Mouse (Mus musculus) neural tube, embryonic 10.5 days (tissue): ENCODE results near the gene Trp53bp1.
A peak's percentile ranks its signal among the peaks of the same experiment; 100 is the strongest.

Experiments
- DNase-seq: peaks from one replicate; pipeline ENCODE4 v3.0.0-alpha.2; 2017; ENCODE audit warnings: low spot score; ENCODE audit errors: extremely low spot score

Gene Trp53bp1

DNA sequence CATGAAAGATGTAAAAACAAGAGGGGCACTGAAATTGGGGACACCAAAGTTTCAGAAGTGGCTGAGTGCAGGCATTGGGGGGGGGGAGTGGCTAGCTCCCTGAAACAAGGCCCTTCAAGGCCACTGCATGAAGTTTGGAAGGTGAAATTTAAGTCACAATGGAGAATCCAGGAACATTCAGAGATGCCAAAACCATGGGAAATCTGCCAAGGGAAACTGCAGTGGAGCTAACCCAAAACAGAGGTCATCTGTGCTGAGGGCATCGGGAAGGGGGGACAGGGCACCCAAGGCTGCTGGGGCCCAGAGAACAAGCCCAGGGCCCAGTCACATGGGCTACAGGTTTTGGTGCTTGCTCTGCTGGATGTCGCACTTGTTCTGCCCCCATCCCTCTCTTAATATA is 21.4 kb downstream of the Trp53bp1 start:
- no peak for DNase-seq

DNA sequence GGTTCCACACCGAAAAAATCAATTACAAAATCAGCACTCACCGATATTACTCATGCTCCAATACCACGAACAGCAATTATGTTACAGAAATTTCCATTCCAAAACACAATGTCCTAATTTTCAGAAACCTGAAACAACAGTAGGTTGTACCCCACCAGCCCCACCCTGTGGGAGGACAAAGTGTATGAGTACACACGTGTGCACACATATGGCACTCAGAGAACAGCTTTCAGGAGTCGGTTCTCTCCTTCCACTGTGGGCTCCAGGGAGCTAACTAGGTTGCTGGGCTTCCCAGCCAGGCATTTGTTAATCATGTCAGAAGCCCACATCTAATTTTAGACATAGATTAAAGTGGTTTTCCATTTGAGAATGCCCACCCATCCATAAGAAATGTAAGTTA is 27.1 kb downstream of the Trp53bp1 start:
- no peak for DNase-seq

DNA sequence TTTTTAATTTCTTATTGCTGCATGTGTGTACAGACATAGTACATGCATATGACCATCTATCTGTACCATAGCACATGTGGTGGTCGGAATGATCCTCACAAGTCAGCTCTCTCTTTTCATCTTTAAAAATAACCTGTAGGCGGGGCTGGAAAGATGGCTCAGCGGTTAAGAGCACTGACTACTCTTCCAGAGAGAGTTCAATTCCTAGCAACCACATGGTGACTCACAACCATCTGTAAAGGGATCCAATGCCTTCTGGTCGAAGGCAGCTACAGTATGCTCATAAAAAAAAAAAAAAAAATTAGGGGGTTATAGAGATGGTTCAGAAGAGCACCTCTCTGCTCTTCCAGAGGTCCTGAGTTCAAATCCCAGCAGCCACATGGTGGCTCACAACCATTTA is 31.8 kb downstream of the Trp53bp1 start:
- DNase-seq = no peak

DNA sequence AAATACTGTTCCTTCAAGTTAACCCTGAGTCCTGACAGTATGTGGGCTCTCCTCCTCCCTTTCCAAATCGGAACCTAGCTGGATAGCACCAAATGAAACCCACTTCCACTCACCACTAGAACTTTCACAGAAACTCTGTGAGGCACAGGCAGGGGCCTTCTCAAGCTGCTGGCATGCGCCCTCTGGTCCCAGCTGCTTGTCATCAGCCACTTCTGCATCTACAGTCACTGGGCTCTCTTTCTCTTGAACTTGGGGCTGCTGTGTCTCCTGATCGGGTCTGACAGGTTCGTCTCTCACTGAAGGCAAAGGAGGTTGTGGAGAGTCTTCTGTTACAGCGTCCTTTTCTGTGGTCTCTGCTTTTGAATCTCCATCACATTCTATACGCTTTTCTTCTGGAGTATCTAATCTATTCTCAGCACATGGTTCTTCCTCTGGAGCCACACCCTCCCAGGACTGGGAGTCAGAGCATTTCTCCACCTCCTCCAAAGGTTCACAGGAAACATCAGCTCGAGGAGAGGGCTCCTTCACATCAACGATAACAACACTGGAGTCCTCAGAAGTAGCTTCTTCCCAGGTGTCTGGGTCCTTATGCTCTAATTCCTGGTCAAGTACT is 35.6 kb downstream of the Trp53bp1 start:
- DNase-seq = no peak

DNA sequence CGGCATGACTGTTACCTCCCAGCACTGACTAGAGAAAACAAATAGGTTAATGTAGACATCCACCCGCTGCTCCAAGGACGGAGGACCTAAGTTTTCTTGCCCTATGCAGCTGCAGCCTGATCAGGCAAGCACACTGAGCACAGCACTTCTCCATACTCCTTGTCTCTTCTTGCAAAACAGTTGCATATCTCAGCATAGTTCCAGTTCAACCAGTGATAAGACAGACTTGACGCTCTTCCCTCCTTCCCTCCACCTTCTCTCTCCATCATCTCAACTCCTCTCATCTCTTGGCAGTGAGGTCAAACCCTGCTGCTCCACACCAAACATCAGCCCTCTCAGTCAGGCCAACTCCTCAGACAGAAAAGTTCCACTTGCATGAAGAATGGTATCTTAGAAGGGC is 43.1 kb downstream of the Trp53bp1 start:
- no peak for DNase-seq

DNA sequence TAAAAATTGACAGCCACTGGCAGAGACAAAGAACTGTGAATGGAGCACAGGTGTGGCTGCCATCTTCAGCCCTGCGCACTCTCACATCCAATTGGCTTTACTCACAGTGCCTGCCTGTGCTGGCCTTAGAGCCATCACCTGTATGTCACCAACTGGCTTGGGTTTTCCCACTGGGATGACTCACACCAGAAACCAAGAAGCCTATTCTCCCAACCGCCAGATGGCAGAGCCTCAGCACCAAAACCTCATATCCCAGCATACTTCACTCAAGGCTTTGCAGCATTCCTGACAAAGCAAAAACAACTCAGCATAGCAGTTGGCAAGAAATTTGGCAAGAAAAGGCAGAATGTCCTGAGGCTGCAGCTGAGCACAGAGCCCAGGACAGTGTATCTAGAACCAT is 48.2 kb downstream of the Trp53bp1 start:
- DNase-seq = no peak

DNA sequence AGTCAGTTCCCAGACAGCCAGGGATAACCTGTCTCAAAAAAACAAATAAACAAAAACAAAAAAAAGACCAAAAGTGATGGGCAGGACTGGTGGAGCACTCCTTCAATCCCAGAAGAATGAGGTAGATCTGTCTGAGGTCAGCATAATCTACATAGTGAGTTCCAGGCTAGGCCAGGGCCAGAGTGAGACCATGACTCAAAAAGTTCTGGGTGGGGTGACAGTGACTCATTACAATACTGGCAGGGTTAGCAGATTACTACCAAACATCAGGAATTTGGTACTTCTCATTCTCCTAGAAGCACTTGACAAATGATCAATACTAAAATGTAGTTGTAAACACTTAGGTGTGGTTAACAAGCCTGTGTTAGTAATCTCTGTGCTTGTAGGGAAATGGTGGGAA is 51.2 kb downstream of the Trp53bp1 start:
- no peak for DNase-seq

DNA sequence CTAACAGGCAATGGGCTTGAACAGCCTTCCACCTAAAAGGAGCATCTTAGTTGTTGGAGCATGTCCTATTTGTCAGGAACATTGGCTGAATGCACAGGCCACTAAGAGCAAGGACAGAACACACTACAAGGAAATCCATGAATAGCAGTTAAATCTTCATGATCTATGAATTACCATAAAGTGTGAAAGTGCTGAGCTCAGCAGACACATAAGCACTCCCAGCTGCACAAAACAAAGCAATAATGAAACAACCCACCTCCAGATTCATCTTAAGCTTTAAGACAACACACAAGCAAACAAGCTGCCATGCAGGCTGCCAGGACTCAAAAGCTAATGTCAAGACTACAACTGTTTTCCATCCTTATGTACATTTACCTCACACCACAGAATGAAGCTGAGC is 52.0 kb downstream of the Trp53bp1 start:
- no peak for DNase-seq

DNA sequence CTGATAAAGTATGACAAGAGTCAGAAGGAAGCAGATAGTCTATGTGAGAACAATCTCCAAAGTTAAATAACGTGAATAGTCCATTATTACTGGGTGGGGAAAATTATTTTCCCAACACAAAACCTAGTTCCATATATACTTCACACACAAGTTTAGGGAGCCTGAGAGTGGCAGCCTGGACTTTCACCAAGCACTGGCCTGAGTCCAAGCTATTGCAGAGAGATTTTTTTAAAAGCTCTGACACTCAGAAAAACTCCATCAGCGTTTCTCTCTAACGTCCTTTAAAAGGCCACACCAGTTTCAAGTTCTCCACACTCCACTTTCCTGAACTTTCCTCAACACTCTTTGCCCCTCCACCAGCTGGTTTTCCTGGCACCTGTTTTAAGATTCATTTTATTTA is 56.7 kb downstream of the Trp53bp1 start:
- DNase-seq = no peak

DNA sequence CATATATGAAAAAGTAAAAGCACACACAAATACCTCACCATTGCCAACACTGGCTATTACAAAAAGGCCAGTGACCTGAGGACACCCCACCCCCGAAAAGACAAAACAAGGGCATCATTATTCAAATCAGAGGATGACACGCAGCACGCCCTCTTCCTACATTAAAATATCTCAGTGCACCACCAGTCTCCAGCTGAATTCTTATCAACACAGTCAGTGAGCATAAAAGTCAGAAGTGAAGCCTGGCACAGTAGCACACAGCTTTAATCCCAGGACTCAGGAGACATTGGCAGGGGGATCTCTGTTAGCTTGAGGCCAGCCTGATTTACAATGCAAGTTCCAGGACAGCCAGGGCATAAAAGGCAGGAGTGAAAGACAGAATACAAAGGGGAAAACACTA is 64.7 kb downstream of the Trp53bp1 start:
- no peak for DNase-seq

DNA sequence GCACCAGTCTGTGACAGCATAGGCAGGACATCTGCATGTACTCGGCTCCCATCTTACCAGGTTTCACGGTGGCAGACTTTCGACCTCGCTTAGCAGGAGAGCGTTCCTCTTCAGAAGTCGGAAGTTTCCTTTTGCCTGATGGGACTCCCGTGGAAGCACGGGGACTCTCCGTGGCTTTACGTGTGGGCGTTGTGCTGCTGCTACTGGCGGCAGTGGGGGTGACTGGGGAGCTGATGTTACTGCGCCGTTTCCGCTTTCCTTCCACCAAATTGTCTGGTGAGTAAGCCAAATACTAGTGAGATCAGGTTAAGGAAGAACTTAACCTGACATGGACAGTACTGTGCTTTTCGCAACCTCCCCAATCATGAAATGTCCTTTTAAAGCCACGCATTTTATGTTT is 66.9 kb downstream of the Trp53bp1 start:
- no peak for DNase-seq

DNA sequence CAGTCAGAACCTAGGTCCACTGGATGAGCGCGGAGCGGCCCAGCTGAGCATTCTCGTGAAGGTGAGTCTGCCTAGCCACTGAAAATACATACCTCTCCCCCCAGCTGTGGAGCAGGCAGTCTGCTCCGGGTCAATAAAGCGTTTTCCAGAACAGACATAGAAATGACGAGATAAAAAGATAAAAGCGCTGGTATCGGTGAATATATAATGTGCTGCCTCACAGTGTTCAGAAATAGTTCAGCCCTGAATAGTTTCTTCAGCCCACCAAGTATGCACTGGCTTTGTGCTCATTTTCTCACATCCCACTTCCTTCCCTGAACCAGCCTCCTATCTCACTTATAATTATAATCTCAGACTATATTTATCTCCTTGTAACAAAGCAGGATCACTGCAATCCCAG is 75.7 kb downstream of the Trp53bp1 start:
- DNase-seq = no peak

DNA sequence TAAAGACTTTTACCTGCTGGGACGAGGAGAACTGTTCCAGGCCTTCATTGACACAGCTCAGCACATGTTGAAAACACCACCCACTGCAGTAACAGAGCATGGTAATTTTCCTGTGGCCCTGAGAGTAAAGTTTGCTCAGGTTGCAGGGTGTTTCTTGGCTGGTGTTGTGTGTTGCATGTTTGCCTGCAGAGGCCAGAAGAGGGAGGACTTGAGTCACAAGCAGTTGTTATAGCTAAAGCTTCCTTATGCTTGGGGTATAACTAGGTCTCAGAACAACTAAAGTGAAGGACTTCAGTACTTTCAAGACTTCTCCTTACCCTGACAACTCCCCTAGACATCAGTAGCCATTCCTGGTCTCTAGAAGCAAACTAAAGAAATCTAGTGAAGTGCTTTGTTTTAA is 82.7 kb downstream of the Trp53bp1 start:
- no peak for DNase-seq

DNA sequence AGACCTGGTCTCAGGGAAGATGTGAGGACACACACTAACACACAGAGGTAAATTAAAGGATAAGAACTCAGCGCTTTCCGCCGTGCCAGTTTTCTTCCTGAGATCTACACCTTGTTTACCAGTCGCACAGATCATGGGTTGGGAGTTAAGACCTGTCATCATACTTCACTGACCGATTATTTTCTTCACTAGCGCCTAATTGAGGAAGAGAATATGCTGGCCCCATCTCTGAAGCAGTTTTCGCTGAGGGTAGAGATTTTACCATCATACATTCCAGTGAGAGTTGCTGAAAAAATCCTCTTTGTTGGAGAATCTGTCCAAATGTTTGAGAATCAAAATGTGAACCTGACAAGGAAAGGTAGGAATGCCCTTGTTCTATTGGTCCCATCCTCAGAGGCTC is 87.1 kb downstream of the Trp53bp1 start:
- no peak for DNase-seq

DNA sequence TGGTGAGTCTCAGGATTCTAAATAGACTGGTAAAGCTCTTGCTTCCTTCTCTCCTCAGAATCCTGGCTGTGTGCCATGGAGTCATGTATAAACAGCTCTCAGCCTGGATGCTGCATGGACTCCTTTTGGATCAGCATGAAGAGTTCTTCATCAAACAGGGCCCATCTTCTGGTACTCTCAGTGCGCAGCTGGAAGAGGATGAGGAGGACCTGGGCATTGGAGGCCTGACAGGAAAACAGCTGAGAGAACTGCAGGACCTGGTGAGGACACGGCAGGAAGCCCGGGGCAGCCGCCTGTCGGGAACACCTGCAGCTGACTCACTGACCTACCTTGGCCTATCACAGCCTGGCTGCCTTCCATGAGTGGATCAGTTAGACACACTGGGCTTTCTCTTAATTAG is 87.8 kb downstream of the Trp53bp1 start:
- no peak for DNase-seq

DNA sequence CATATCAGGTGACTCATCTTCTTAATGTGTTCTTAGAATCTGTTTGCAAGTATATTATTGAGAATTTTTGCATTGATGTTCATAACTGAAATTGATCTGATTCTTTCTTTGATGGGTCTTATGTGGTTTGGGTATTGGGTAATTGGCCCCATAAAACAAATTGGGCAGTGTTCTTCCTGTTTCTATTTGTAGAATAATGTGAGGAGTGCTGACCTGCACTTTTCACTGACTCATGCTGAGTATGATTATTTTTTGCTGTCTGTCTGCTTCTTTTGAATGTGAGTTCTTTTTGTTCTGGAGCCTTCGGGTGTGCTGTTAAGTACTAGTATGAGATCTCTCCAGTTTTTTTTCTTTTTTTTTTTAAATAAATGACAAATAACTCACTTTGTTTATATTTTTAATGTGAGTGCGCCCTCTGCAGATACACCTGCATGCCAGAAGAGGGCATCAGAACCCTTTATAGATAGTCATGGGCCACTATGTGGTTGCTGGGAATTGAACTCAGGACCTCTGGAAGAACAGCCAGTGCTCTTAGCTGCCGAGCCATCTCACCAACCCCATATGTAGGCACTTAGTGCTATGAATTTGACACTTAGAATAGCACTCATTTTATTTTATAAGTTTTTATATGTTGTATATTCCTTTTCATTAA is 92.3 kb downstream of the Trp53bp1 start:
- DNase-seq = no peak

DNA sequence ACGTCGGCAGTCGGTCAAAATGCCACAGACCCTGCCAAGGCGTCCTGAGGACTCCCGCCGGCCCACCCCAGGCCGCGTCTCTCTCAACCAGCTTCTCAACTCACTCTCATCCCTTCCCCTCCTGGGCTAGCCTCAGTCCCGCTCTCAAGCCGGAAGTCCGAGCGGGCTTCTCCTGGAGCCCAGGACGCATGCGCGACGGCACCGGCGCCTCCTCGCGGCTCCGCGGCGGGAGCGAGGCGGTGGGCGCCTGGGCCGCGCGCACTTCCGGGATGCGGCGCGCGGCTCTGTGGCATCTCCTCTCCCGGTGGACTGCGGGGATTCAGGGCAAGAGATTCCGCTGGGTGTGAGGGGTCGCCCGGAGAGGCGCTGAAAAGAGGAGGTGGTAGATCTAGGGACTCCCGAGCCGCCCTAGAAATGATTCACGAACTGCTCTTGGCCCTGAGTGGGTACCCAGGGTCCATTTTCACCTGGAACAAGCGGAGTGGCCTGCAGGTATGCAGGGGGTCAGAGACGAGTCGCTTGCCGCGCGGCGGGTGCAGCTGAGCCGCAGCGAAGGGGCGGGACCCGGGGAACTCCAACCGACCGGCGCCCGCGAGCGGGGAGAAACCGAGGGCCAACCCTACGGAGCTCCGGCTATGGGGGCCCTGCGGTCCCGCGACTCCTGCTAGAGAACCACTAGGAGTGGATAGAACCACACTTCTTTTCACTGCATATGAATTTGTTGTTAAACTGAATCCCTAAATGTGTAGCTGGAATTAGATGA is 100.0 kb downstream of the Trp53bp1 start, which contains the start of gene Zscan29:
Zscan29 (minus strand) TSS at position 146 of the 763 bp plus-strand sequence.
- peak; percentile 90 for DNase-seq

DNA sequence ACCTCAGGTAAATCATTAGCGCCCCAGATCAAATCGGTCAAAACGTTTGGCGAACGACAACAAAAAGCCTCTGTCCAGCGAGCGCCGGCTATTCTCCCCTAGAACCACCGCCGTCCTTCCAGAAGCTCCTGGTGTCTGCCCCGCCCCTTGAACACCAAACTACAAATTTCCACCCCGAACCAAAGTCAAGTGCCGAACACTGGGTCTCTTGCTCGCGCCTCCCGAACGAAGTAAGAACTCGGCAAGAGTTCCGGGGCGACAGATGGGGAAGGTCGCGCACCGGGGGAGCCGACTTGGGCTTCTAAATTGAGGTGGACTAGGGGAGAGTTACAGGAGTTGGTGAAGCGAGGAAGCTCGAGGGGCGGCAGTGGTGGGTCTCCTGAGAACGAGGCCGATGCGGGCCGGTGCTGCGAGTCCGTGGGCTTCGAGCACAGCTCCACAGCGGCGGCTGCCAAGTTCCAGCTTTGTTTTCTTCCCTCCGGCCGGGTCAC is 100.7 kb downstream of the Trp53bp1 start, which contains the start of gene Tubgcp4:
Tubgcp4 (plus strand) TSS at position 174 of the 491 bp plus-strand sequence.
- no peak for DNase-seq

DNA sequence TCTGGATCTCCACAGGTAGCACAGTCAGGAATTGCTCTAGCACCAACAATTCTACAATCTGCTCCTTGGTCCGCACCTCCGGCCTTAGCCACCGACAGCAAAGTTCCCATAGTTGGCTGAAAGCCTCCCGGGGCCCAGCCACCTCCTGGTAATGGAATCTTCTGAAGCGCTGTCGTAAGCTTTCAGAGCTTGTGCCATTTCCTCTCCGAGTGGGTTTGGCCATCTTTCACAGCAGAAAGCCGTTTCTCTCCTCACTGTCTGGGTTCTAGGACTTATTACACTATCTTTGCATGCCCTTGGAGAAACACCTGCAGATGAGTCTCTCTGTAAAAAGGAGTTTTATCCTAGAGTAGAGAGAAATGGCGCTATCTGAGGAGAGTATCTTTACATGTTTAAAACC is 101.3 kb downstream of the Trp53bp1 start:
- DNase-seq = peak; percentile 38

DNA sequence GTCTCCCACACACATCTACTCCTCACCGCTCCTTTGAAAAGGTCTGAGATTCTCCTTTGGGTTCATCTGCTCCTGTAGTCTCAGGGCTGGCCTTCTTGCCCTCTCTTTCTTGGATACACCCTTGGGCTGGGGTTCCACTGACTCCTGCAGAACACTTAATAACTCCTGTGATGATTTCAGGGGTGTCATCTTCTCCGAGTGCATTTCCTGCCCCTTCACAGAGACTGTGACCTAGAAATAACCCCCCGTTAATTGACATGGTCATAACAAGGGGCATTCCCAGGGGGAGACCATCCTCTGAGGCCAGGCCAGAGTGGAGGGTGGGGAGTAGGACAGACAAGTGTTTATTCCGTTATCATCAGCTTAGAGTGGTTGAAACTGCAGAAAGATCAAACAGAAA is 102.0 kb downstream of the Trp53bp1 start:
- no peak for DNase-seq

DNA sequence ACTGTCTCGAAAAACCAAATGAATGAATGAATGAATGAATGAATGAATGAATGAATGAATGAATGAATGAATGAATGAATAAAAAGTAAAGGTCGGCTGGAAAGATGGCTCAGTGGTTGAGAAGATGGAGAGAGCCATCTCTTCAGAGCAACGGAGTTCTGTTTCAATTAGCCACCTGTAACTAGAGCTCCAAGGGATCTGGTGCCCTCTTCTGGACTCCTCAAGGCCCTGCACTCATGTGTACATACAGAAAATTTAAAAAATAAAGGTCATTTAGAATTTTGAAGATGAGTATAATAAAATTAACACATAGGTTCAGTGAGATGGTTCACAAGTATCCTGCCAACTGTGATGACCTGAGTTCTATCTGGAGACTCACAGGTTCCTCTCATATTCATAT is 118.1 kb downstream of the Trp53bp1 start:
- DNase-seq = no peak

DNA sequence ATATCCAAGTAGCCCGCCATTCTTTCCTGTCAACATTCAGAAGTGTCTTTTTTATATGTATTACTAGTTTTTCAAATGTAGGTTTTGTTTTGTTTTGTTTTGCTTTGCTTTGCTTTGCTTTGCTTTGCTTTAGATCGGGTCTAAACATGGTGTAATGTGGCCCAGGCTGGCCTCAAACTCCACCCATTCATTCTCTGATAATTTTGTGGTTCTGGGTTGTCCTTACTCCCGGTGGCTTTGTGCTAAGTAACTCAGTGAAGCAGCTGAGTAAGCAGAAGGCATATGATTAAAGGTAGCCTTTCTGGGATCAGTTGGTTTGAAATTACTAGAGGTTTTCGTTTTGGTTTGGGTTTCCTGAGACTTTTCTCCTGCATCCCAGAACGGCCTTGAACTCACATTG is 121.5 kb downstream of the Trp53bp1 start:
- no peak for DNase-seq
